Mouse (Mus musculus): ENCODE results near the gene Hao2.

The Hao2 gene

DNA sequence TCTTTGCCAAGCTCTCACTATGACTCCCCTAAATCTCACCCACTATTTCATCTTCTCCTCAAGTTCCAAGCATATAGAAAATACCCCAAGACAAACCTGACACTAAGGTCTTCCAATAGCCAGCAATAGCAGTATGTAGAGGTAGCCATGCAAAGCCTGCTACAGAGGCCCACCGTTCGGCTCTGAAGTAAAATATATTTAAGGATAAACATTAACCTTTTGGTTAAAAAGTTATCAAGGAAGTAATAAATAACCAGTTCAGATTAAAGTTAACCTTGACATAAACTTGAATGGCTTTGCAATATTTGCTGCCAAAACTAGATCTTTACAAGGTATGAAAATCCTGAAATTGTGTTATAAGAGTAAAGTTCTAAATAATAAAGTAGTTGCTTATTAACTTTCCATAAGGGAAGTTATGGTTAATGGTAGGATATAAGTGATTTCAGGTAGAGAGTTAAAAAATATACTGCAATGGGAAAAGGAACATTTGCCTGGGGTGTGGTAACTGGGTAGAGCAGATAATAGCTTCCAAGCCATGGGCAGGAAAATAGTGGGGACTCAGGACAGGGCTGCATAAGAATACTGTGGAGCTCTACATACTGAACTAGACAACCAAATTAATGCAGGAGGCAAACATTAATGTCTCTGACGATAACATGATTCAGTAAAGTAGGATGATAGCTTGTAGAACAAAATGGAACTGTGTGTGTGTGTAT lies at the start of gene Hao2:
Gene Hao2 (minus strand): TSS at position 183 of the 716 bp plus-strand sequence.
- no peak for DNase-seq (ENCODE audit: low spot score in 2 of 2)

DNA sequence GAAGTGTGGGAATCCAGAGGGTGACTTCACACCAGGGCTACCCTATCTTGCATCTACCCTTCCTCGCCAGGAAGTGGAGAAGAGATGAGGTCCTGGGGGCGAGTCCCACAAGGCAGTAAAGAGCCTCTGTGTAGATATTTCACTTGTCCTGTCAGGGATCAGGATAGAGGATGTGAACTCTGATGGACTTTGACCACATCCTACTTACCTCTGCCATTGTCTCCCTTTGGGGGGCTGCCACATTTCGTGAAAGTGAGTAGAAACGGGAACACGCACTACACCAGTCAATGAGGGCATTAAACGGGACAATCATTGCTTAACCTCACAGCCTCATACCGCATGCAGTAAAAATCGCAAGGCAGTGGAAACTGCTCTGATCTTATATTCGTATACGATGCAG lies 48.6 kb upstream of the Hao2 start:
- no peak for DNase-seq (ENCODE audit: low spot score in 2 of 2)

DNA sequence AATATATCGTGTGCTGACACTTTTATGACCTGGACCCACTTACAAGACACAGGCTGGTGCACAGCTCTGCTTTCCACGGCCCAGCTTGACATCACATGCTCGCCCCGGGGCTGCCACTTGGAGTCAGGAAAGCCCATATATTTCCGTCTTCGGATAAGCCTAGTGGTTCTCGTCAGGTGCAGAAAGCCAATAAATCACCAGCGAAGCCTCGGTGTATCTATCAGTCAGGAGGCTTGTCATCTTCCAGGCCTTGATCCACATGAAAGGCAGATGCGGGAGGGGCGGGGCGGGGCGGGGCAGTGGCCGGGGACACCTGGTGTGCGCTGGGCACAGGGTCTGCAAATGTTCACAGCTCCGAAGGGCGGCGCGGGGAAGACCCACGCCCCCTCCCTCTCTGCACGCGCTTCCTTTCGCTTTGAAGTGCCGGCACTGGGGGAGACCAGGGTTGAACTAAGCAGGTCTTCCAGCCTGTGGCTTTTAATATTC lies 48.1 kb upstream of the Hao2 start:
- DNase-seq (ENCODE audit: low spot score in 2 of 2): no peak

DNA sequence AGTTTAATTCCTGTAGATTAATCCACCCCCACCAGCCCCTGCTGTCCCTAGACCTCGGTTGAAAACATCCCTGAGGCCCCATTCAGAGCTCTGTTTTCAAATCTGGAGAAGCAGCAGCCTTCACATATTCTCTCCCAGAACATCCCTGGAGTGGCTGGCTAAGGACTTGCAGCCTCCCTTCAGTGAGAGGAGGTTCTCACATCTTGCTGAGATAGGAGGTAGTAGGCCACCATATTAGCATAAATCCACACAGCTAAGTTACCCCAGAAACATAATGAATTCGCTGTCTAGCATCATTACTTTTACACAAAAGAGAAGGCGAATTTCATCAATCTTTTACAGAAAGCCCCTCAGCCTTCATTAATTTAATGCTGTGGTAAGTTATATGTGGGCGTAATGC lies 47.2 kb upstream of the Hao2 start:
- no peak for DNase-seq (ENCODE audit: low spot score in 2 of 2)

DNA sequence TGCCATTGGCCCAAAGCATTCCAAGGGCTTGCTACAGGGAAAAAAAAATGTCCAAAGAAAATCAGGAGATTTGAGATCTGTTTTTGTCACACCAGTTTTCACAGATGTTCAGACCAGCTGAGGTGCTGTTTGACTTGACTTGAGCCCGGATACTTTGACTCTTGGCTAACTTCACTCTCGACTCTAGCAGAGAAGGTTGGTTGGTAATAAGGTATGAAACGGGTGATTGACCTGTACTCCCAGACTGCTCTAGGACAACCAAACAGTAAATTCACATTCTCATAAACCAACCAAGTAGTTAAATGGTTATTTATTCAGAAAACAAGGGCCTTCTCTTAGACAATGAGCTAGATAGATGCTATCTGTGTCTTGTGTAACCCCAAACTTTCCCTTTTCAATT lies 43.4 kb upstream of the Hao2 start:
- DNase-seq (ENCODE audit: low spot score in 2 of 2): no peak

DNA sequence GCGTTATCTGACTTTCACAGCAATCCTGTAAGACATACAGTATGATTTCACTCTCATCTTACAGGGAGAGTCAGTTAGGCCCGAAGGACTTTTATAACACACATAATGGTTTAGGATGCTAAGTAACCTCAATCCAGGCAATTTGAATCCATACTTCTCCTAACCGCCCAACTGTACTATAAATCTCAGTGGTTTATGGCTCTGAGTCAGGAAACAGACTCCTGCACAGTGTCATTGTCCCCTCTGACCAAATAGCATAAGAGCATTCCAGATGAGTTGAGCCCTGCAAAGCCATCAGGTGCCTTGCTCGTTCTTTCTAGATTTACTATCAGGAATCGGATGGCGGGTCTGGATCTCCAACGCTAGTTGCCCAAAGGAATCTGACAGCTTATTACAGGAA lies 41.6 kb upstream of the Hao2 start:
- no peak for DNase-seq (ENCODE audit: low spot score in 2 of 2)

DNA sequence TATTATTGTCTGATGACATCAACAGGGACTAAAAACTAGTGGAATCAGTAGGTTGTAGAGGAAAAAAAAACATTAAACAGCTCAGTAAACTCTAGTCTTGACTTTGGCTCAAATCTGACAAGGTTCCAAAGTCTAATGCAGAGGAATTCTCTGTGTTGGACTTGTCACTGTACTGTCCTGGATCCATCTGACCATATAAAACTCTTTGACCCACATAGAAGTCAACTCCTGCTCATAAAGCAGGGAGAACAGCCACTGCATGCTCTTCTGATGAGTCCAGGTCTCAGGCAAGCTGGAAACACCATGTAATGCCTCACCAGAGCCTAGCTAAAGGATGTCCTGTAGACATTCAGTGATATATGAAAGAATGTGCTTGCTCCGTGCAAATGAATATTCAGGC lies 41.0 kb upstream of the Hao2 start:
- no peak for DNase-seq (ENCODE audit: low spot score in 2 of 2)

DNA sequence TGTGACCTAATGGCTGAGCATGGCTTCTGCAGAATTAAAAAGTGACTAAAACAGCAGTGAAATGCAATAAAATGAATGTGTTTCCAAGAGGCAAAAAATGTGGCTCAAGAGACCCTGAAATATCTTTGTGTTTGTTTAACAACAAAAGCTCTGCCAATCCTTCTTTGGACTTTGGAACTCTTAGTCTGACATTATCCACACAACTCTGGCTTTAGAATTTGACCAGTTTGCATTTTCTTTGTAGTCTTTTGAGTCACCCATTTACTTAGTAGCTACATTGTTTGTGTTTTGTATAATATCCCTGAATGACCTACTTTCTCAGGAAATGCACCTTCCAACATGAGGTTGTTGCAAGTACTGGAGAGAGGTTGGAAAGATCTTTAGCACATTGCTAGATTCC lies 39.4 kb upstream of the Hao2 start:
- no peak for DNase-seq (ENCODE audit: low spot score in 2 of 2)

DNA sequence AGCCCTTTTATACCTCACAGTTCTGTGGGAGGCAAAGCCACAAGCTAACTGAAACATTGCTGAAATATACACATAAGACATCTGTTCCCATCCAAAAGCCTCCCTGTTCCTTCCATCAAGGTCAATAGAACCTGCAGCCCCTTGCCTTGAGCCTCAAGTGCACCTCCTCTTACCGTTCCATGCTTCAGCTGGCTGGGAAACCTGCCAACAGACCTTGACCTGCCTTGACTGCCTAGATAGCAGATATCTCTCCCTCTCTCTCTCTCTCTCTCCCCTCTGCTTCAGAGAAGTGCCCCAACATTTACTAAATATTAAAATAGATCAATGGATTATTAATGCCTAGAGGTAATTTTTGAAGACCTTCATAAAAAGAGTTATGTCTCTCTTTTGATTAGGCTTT lies 38.8 kb upstream of the Hao2 start:
- DNase-seq (ENCODE audit: low spot score in 2 of 2): no peak

DNA sequence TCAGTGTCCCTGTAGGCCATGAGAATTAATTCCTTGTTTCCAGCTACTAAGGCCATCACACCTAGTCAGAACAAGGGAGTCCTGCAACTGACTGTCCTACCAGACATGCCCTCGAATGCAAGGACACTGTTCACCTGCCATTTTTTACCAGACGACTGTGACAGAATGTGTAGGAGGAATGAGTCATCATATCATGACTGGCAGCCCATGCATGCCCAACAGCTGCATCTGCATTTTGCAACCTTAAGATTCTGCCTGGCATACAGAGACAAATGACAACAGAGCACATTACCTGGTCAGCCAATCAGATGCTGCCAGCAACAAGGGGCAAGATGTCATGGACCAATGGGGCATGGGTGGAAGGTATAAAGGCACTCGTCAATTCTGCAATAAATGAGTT lies 27.4 kb upstream of the Hao2 start:
- DNase-seq (ENCODE audit: low spot score in 2 of 2): no peak

DNA sequence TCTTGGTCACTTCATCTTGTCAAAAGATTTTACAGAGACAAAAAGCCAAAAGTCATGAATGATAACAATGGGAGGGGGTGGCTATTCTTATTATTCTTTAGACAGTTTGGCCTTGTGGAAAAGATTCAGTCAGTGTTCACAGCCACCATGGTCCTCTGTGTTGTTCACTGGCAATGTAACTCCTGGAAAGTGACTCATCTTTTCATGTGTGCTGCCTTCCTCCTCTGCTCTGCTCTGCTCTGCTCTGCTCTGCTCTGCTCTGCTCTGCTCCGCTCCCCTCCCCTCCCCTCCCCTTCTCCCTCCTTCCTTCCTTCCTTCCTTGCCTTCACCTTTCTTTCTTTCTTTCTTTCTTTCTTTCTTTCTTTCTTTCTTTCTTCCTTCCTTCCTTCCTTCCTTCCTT lies 24.2 kb upstream of the Hao2 start:
- DNase-seq (ENCODE audit: low spot score in 2 of 2): no peak

DNA sequence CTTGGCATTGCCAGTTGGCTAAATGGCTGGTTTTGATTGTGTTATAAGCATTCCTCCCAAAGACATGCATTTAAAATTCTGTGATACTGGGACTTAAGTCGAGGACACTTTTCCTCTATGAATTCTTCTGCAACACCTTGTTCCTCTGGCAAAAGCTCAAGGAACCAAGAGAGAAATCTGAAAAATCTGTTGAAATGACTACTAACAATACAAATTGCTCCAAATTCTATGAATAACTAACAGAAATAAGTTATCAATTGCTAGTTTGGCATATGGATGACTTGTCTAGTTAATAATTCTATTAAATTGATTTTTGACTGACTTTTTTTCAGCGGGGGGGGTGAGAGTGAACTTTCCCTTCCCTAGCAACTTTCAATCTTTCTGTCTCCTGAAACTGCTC lies 23.8 kb upstream of the Hao2 start:
- no peak for DNase-seq (ENCODE audit: low spot score in 2 of 2)

DNA sequence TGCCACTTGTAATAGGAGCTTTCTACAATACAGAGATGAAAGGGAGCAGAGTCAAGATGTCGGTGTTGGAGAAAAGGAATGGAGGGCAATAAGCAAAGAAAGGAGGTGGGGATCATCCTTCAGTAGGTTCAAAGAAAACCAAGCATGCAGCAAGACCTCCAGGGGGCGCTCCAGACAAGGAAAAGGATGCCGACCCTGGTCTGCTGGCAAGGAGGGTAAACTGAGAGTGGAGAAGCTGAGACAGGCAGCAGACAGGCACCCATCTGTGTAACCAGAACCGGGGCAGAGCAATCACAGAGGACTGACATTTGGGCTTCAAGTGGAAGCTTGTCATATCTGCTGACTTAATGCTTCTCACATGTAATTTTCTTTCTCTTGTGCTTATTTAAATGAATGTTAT lies 22.6 kb upstream of the Hao2 start:
- peak; percentile 7 to 54 for DNase-seq (ENCODE audit: low spot score in 2 of 2)

DNA sequence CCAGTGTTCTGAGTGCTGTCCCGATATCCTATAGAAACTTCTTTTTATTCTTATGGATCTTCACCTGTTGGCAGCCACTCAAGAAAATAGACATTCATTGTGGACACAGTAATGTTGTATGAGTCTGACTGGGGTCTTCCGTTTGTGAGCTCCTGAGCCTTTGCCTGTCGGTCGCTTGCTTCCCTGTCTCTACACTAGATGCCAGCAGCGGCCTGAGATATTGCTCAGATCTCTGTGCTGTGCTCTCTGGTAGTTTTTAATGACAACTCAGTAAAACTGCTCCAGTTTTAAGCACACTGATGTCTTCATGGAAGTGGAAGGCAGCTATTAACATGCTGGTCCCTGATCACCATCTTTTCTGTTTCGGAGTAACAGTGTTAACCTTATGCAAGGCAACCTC lies 20.6 kb upstream of the Hao2 start:
- DNase-seq (ENCODE audit: low spot score in 2 of 2): peak in 1 of 2 experiments; percentile 6

DNA sequence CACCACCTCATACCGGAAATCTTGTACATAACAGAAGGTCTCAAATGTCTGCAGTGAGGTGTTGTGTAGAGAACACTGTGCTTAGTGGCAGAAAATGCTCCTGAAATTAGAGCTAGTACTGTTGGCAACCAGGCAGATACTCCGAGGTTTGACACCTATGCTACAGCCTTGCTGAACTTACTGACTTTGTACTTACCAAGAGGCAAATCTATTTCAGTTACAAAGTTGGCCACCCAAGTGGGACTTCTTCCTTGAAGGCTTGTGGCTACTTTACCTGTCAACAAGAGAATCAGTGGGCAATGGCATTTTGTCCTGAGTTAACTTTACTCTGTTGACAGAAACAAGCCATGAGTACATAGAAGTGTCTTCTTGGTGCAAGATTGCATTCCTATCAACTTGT lies 4.6 kb upstream of the Hao2 start:
- no peak for DNase-seq (ENCODE audit: low spot score in 2 of 2)

DNA sequence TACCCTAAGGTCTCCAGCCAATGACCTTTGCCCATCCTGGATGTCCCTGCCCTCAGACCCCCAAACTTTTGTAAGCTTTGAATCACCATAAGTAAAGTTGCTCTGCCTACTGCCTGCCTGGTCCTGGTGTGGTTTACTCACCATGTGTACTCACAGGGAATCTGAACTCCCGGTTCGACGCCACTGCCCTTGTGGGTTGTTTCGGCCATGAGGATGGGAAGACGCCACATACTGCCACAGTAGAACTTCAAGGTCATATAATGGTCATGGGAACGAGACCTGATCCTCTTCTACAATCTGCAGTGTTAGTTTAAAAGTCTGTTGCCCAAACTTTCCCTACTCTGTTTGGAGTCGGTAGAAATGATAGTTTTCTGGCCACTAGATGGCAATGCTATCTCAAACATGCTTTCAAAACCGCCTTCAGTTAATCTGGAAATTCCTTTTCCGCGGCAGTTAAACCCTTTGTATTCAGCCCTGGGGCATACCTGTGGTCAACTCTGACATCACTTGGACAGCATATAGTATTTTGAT lies 2.1 kb upstream of the Hao2 start:
- peak in 1 of 2 experiments; percentile 5 for DNase-seq (ENCODE audit: low spot score in 2 of 2)

DNA sequence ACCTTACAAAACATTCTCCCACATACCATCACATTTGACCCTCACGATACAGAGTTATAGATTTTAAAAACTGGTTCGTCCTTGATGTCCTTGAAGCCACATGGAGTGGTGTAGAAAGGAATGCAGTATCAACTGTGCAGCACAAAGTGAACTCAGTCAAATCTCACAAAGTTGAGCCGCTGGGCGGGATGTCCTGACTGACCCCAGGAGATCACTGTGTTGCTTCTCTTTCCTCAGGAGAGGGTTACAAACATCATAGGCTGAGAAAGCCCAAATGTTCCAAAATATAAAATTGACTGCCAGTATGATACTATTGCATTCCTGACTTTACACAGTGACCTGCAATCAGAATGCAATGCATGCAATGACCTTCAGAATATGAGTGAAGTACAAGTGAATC lies 2.6 kb downstream of the Hao2 start:
- no peak for DNase-seq (ENCODE audit: low spot score in 2 of 2)

DNA sequence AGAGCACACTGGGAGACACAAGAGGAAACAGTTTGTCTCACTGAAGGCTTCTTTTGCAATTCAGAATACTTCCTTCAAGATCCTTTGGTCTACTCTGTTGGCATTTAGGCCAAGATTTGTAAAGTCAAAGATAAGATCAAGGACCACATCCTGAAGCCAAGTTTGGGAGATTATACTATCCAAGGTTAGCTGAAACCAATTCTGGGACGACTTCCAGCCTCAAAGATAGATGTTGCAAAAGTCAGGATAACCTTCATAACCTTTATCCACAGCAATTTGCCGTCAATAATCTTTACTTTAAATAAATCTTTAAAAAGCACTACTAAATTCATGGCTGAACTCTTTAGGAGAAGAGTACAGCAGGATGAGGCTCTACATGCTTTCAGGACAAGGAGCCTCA lies 4.8 kb downstream of the Hao2 start:
- DNase-seq (ENCODE audit: low spot score in 2 of 2): no peak

DNA sequence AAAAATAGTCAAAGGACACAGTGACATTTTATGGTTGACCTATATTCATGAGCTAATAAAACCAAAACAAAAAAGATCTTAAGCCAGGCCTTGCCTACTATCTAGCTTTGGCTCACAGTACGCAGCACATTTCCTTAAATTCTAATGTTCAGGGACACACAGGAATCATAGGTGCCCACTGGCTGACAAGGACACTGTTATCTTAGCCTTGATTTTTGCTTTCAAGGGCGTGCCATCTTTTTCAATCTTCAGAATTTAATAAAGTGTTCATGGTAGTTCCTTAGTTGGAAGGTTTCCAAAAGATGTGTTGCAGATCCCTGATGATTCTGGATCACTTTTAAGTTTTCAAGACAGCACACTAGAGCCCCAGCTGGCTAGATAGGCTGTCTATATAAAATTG lies 12.2 kb downstream of the Hao2 start:
- DNase-seq (ENCODE audit: low spot score in 2 of 2): no peak

DNA sequence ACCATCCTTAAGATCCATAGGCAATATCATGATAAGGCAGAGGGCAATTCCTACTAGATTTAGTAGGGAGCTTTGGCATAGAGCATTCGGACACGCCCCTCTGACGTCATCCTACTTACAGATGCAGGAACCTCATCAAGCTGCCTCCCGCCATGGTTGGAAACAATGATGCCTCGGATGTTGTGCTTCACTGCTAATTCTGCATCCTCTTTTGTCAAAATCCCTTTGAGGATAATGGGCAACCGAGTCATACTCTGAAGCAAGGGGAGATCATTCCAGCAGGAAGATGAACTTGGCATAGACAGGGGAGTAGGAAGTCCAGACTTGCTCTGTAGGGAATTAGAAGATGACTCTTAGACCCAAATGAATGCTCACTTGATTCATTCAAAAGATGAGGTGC lies 12.8 kb downstream of the Hao2 start:
- DNase-seq (ENCODE audit: low spot score in 2 of 2): no peak

DNA sequence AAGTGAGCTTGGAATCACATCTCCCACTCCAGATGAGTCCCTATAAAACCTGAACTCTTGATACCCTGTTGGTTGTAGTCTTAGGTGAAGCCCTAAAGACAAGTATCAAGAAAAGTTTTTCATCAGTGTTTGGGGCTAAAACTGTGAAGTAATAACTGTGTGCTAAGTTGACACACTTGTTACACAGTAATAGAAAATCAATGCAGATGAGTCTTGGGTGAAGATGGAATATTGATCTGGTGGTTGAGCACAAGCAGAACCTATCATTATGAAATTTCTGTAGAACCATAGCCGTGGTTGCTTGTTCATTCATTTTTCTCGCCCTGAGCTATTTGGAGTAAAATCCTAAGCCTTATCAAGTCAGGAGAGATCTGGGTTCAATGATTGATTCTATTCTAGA lies 24.8 kb downstream of the Hao2 start:
- no peak for DNase-seq (ENCODE audit: low spot score in 2 of 2)

DNA sequence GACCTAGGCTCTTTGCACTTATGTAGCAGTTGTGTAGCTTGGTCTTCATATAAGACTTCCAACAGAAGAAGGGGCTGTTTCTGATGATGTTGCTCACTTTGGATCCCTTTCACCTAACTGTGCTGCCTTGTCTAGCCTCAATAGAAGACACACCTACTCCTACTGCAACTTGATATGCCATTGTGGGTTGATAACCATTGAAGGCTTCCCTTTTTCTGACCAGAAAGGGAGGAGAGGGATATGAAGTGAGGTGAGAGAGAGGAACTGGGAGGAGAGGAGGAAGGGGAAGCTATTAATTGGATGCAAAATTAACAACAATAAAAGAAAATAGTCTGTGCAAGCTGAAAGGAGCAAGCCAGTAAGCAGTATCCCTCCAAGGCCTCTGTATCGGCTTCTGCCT lies 30.2 kb downstream of the Hao2 start:
- DNase-seq (ENCODE audit: low spot score in 2 of 2): no peak

DNA sequence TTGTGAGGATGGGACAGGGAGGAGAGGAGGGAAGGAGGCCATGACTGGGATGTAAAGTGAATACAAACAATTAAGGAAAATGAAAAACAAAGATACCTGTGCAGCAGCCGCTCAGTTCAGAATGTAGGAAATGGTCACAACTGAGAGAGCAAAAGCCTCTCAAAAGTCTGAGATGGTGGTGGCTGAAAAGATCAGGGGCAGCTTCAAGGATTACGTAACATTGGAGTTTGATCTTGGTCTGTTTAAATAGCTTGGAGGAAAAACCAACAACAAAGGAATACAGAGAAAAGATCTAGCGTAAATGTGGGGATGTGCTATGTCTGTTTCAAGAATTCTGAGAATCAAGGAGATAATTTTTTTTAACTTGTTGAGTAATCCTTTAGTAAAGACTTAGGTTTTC lies 33.5 kb downstream of the Hao2 start, which contains the start of gene Hsd3b1:
Gene Hsd3b1 (minus strand): TSS at position 219 of the 400 bp plus-strand sequence.
- no peak for DNase-seq (ENCODE audit: low spot score in 2 of 2)

DNA sequence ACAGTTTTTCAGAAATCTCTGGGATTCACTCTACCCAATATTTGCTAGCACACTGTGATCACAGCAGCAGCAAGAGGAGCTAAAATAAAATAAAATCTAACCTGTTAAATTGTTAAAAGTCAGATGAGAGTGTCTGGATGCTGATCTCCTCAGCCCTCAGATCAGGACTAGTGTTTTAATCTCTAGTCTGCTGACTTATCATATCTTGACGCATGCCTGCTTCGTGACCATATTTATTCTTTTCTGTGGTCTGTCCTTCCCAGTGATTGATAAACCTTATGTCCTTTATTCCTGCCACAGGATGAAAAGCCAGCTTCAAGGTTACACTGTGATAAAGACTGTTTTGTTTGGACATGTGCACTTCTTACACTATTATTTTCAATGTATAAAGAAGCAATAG lies 35.0 kb downstream of the Hao2 start:
- no peak for DNase-seq (ENCODE audit: low spot score in 2 of 2)

Data from frontal cortex, postnatal 10 days (tissue).